Mouse (Mus musculus) embryonic fibroblast, embryonic 13.5 days (primary cell): Measurements from ENCODE around the gene Zmynd10. TPM values are rescaled to one million over a fixed set of nuclear protein-coding genes. Genes with fewer than 3 reads are reported as not detected.
"Not testable (repeated sequence)": the region's sequence is repeated elsewhere in the genome, so short reads cannot be mapped to it uniquely, and the experiment has no call there.

ENCODE experiments used
- H3K27ac ChIP-seq: 2 replicates; pipeline ENCODE4 v1.5.1; 2012; ENCODE audit warnings: low read length, control low read depth, inconsistent platforms; ENCODE audit not compliant: insufficient read depth
- H3K4me1 ChIP-seq: 2 replicates; pipeline ENCODE4 v1.6.1; 2011; ENCODE audit warnings: low read length; ENCODE audit not compliant: control insufficient read depth, insufficient read depth
- H3K4me3 ChIP-seq: 2 replicates; pipeline ENCODE4 v1.5.1; 2011; ENCODE audit warnings: mild to moderate bottlenecking, control low read depth, low read length; ENCODE audit not compliant: insufficient read depth
- CTCF ChIP-seq: IDR thresholded peaks from 2 replicates; pipeline ENCODE4 v1.5.1; 2011; ENCODE audit warnings: mild to moderate bottlenecking, control low read depth, low read length, moderate library complexity, borderline replicate concordance; ENCODE audit not compliant: insufficient read depth
- POLR2A ChIP-seq: IDR thresholded peaks from 2 replicates; pipeline ENCODE4 v1.6.1; 2011; ENCODE audit warnings: low read depth, mild to moderate bottlenecking, control low read depth, low read length, moderate library complexity
- polyA plus RNA-seq: library from polyadenylated mRNA; stranded (reverse); fragments of >200 nt; gene quantifications from 2 replicates; pipeline ENCODE4 v1.2.4, GENCODE M21; 2011; ENCODE audit warnings: low read depth; ENCODE audit not compliant: missing spikeins, insufficient read length

The Zmynd10 gene
- polyA plus RNA-seq, 1 experiment: 0.79 TPM

DNA sequence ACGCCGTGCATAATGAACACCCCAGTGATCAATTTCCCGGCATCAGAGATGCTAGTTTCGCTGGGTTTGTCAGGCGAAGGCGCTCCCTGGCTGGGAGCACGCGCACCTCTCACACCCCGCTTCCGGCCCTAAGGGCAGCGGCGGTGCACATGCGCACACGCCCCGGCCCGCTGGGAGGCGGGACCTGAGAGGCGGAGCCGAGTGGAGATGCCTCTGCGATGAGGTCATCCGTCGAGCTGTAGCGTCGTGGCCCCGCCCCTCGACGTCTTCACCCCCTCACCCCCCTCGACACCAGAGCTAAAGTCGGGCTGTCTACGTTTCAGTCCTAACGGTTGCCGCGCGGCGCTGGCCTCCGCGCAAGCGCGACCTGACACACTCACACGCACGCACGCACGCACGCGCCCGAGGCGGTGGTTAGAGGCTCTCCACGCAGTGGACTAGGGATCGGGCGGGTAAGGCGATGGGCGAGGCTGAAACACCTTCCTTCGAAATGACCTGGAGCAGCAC lies 7.3 kb downstream of the Zmynd10 start:
- TF ChIP-seq CTCF (no peak), POLR2A (peak; percentile 91)
- peak overlapping the region; percentile 76 for H3K4me3 ChIP-seq
- H3K4me1 ChIP-seq: peaks cover 12% of the 10 kb centered on the region
- peak overlapping the region; percentile 95 for H3K27ac ChIP-seq

DNA sequence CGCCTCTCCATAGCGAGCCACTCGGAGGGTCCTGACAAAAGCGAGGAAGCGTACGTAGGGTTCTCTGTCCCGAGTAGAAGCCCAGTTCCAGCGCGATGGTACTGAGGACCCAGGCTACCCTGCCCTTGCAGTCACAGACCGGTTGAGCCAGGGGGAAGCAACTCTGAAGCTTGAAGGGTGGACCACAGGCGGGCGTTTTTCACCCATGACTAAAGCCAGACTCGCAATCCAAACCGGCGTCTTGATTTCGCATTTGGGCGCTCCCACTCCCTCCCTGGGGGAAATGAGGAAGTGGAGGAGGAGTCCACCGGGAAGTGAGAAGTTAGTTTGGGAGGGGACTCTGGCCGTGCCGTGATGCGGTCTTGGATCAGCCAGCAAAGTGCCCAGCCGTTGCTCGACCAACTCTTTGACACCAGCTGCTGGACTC lies 7.9 kb downstream of the Zmynd10 start:
- TF ChIP-seq POLR2A (peak; percentile 71), CTCF (no peak)
- Histone ChIP-seq H3K27ac (peak overlapping the region; percentile 95), H3K4me1 (peaks cover 12% of the 10 kb centered on the region), H3K4me3 (peak overlapping the region; percentile 76)

DNA sequence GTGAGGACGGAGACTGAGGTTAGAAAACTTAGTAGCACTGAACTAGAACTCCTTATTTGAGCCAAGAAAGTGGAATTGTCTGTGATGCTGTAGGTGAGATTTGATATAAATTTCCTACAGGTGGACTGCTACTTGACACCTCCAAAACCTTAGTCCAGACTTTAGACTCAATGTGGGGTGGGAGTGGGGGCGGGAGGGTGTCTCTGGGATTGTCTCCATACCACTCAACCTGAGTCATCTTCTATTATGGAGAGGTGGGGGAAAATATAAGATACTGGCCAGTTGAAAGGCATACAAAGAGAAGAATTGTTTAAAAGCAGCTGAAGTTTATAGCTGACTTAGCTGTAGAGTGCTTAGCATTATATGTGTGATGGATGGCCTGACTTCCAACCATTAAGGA lies 8.6 kb downstream of the Zmynd10 start:
- TF ChIP-seq POLR2A: no peak
- TF ChIP-seq CTCF: no peak
- Histone ChIP-seq H3K4me3 (peak overlapping the region; percentile 76), H3K27ac (peak overlapping the region; percentile 95), H3K4me1 (peaks cover 12% of the 10 kb centered on the region)

DNA sequence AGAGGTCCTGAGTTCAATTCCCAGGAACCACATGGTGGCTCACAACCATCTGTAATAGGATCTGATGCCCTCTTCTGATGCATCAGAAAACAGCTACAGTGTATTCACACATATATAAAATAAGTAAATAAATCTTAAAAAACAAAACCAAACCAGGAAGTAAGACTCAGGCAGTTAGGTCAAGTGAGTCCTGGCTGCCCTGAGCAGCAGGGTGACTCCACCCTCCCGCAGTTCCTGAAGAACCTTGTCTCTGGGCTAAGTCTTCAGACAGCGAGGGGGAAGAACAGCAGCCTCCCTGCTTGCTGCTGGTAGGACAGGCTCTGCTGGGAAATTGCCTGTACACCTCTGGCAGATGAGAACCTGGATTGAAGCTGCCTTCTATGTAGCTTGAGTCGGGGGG lies 9.2 kb downstream of the Zmynd10 start:
- peak overlapping the region; percentile 76 for H3K4me3 ChIP-seq
- peaks cover 12% of the 10 kb centered on the region; the same call in 1 of the 2 replicates for H3K4me1 ChIP-seq
- TF ChIP-seq CTCF (no peak), POLR2A (no peak)
- peak overlapping the region; percentile 7; the same call in 1 of the 2 replicates for H3K27ac ChIP-seq

DNA sequence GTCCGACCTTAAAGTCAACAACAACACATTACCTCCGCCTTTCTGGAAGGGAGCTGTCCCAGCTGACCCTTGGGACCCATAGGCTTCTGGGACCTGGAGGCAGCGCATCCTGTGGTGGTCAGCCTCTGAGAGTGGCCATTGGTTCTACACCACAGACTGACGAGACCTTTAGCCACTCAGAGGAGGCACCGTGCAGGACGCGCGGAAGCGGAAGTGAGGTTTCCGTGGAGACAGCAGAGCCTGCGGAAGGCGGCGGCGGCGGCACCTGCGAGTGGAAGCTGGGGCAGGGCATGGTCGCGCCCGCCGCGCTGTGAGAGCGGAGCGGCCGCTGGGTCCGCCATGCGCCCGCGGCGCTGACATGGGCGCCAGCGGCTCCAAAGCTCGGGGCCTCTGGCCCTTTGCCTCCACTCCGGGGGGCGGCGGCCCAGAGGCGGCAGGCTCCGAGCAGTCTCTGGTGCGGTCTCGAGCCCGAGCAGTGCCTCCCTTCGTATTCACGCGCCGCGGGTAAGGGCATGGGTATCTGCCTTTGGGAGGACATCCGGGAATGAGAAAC lies 16.0 kb downstream of the Zmynd10 start, which contains the start of gene Tusc2:
Gene Tusc2 (plus strand): TSS at position 227 of the 553 bp plus-strand sequence.
- no peak for TF ChIP-seq CTCF
- peak; percentile 68 for TF ChIP-seq POLR2A
- peaks cover 4% of the 10 kb centered on the region; the same call in 1 of the 2 replicates for H3K4me1 ChIP-seq

DNA sequence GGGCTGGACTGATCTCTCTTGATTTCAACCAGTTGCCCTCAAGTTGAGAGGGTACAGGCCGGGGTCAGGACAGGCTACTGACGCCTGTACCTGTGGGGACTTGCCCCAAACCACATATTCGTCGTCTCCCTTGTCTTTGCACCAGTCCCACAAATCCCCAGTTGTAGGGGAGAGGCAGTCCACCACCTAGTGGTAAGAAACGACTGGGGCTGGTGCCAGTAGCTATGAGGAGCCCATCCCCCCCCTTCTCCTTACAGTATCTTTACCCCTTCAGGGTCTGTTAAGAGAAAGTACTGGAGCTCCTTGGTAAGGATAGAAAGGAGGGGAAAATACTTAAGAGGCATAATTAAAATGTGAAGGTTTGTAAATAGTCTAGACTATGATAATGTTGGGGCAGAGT lies 18.5 kb downstream of the Zmynd10 start:
- not testable (repeated sequence) for H3K27ac ChIP-seq, H3K4me3 ChIP-seq, H3K4me1 ChIP-seq

More for the DNA sequence above, 16.0 kb downstream of the Zmynd10 start, which contains the start of gene Tusc2:
- H3K27ac ChIP-seq: no peak within 1 kb of the TSS
- H3K4me3 ChIP-seq: peak within 1 kb of the TSS; percentile 57

DNA sequence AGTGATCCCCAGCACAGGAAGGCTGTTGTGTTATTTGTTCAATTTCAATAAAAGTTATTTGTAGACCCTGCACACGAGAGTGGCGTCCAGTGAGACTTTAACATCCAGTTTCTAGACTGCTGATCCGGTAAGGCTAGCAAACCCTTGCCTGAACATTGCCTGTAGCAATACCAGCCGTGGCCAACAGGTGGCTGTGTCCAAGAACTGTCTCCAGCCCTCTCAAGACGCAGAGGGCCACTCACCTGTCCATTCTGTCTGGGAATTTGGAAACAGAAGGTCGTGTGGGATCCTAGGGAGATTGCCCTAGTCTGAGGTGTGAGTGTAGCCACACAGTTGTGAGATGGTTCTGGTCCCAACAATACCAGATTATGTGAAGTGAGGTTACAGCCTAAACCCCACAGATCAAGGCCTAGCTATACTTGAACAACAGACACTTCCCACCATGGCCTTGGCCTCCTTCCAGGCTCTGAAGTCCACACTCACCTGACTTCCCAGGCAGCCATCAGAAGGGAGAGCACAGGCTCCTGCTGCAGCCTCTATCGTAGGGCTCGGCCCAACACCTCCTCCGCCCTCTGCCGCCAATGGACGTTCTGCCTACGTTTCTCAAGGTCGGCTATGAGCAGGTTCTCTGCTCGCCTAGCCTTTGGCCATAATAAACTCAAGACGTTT lies 19.1 kb downstream of the Zmynd10 start:
- H3K4me3 ChIP-seq: no peak overlapping the region
- H3K4me1 ChIP-seq: peaks cover 4% of the 10 kb centered on the region; the same call in 1 of the 2 replicates
- H3K27ac ChIP-seq: no peak overlapping the region
- TF ChIP-seq POLR2A (no peak), CTCF (peak; percentile 83; the same call in 1 of the 2 replicates)

DNA sequence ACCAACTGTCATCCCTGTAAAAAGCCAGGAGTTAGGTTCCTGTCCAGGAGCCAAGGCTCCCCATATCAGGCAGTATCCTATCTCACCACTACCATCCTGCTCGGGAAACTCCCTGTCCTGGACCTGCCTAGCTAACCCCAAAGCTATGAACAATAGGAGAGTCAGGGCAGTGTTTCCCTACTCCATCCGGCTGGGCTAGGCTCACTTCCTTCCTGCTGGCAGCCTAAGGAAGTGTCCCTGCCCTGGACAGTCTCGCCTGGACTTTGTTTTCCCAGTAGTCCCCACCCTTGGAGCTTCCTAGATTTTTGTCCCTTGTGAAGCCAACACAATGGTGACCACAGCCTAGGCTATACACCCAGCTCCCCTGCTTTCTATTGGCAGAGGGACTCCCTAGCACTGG lies 19.8 kb downstream of the Zmynd10 start:
- TF ChIP-seq POLR2A: no peak
- Histone ChIP-seq H3K4me3 (no peak overlapping the region), H3K27ac (no peak overlapping the region), H3K4me1 (peaks cover 4% of the 10 kb centered on the region; the same call in 1 of the 2 replicates)

DNA sequence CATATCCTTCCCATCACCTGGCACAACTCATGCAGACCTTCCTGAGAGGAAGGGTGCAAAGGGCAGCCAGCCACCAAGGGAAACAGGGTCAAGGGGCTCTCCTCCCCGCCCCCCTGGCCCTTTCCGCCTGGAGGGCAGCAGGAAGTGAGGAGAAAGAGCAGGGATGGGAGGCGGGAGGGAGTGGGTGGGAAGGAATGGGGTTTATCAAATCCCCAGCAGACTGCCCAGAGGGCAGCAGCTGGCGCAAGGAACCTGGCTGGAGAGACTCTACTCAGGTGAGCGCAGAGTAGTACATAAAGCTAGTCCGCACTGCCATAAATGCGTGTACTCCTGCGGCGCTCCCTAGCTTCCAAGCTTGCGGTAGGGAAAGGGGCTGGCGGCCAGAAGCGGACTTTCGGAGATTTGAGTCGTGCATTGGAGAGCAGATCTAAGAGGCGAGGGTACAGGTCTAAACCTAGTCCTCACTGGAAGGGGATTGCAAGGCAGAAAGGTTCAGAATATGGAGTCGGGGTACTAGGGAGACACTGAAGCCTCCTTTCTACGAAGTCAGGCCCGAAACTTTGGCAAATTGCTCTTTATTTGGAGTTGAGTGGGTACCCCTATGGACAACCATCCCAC lies 20.7 kb downstream of the Zmynd10 start, which contains the start of gene Hyal2:
Gene Hyal2 (plus strand): TSS at position 244 of the 618 bp plus-strand sequence.
- Histone ChIP-seq H3K27ac (peak within 1 kb of the TSS; percentile 31; the same call in 1 of the 2 replicates), H3K4me3 (peak within 1 kb of the TSS; percentile 81), H3K4me1 (peaks cover 4% of the 10 kb centered on the region; the same call in 1 of the 2 replicates)
- TF ChIP-seq CTCF: no peak
- TF ChIP-seq POLR2A: no peak
